Mouse (Mus musculus): Measurements from ENCODE around the gene Sema5b. TPM values are rescaled to one million over a fixed set of nuclear protein-coding genes. Genes with fewer than 3 reads are reported as not detected.

The Sema5b gene
- total and polyA plus RNA-seq, 3 experiments: not detected

DNA sequence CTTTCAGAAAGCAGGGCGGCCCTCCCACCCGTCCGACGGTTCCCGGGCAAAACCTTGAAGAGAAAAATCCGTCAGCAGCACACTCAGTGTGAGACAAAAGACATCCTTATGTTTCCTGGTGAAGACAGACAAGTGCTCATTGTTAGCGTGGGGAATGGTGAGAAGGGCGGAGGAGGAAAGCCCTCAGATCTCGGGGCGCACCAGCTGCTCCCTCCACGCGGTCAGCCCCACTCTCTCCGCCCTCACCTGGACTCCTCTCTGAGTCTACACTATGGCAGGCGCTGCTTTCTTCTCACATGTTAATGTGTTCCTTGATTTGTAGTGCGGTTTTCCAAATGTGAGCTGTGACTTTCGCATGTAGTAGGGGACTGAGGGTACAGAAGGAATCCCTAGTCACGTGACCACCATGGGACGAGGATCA lies 47.8 kb downstream of the Sema5b start:
- Histone ChIP-seq H3K27ac (ENCODE audit: control insufficient read depth, low read depth, low read length) (no peak overlapping the region), H3K4me3 (ENCODE audit: control insufficient read depth in 1 of 2, insufficient read depth in 1 of 2, low read depth in 2 of 2, low read length in 2 of 2) (no peak overlapping the region), H3K4me1 (ENCODE audit: control insufficient read depth in 1 of 2, insufficient read depth in 2 of 2, low read length in 2 of 2) (no peaks in the 10 kb centered on the region), H3K9me3 (replicated peaks; ENCODE audit: insufficient read depth, low read length) (no peaks in the 10 kb centered on the region), H3K27me3 (ENCODE audit: control insufficient read depth in 1 of 2, insufficient read depth in 2 of 2, low read length in 2 of 2) (no peaks in the 10 kb centered on the region; a peak in 1 of 4 replicates), H3K36me3 (ENCODE audit: control insufficient read depth in 1 of 2, insufficient read depth in 2 of 2, low read length in 2 of 2) (no peaks in the 10 kb centered on the region), H3K9ac (ENCODE audit: control insufficient read depth, low read depth, low read length, poor library complexity, severe bottlenecking) (no peak overlapping the region), H3K79me2 (ENCODE audit: control insufficient read depth, insufficient read depth, low read length, poor library complexity) (no peaks in the 10 kb centered on the region)
- TF ChIP-seq ETS1 (IDR thresholded peaks at IDR 0.05; ENCODE audit: low read depth, low read length): no peak
- TF ChIP-seq RAD21 (IDR thresholded peaks at IDR 0.05; ENCODE audit: low read depth, low read length): no peak
- TF ChIP-seq USF2 (IDR thresholded peaks at IDR 0.05; ENCODE audit: borderline replicate concordance in 1 of 2, insufficient read depth in 1 of 2, low read depth in 1 of 2, low read length in 2 of 2): no peak
- TF ChIP-seq MYC (IDR thresholded peaks at IDR 0.05; ENCODE audit: low read depth, low read length): no peak
- no peak for TF ChIP-seq MEF2A (IDR thresholded peaks at IDR 0.05; ENCODE audit: extremely low read depth, insufficient replicate concordance, low read depth, low read length, poor library complexity, severe bottlenecking)
- no peak for TF ChIP-seq MYB (IDR thresholded peaks at IDR 0.05; ENCODE audit: low read depth, low read length)
- no peak for TF ChIP-seq ZNF384 (IDR thresholded peaks at IDR 0.05; ENCODE audit: low read depth, low read length)
- no peak for TF ChIP-seq CHD2 (IDR thresholded peaks at IDR 0.05; ENCODE audit: low read length)
- no peak for TF ChIP-seq BHLHE40 (IDR thresholded peaks at IDR 0.05; ENCODE audit: borderline replicate concordance, low read depth, low read length)
- TF ChIP-seq POLR2A (IDR thresholded peaks at IDR 0.05; ENCODE audit: control insufficient read depth in 1 of 2, insufficient read depth in 1 of 2, low read depth in 1 of 2, low read length in 2 of 2, poor library complexity in 1 of 2): no peak
- TF ChIP-seq GATA1 (IDR thresholded peaks at IDR 0.05; ENCODE audit: low read depth, low read length): no peak
- no peak for TF ChIP-seq ZKSCAN1 (IDR thresholded peaks at IDR 0.05; ENCODE audit: low read depth, low read length)
- no peak for TF ChIP-seq EP300 (IDR thresholded peaks at IDR 0.05; ENCODE audit: low read depth in 1 of 2, low read length in 2 of 2)
- TF ChIP-seq KAT2A (conservative IDR thresholded peaks at IDR 0.05; ENCODE audit: low read depth, low read length): no peak
- DNase-seq (ENCODE audit: low read depth, low spot score): no peak

DNA sequence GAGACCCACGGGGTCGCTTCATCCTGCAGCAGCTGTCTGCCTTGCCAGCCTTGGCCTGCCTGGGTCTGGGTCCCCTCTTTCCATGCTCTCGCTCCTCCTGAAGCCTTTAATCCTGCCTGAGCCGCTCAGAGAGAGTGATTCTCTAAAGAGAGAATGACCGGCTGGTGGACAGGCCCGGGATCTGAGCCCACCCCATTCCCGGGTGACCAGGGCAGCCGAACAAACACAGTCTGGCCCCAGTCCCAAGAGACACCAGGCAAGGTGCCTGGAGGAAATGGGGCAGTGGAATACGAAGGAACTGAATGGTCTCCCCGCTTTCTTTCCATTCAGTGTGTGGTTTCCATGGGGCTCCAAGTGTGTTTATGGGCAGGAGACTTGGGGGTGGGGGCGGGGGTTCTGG lies 50.8 kb downstream of the Sema5b start:
- H3K27ac ChIP-seq (ENCODE audit: control insufficient read depth, low read depth, low read length): no peak overlapping the region
- TF ChIP-seq ZMIZ1 (IDR thresholded peaks at IDR 0.05; ENCODE audit: low read depth, low read length) (no peak), KAT2A (conservative IDR thresholded peaks at IDR 0.05; ENCODE audit: low read depth, low read length) (no peak), GABPA (IDR thresholded peaks at IDR 0.05; ENCODE audit: low read depth, low read length) (no peak)
- no peaks in the 10 kb centered on the region for H3K36me3 ChIP-seq (ENCODE audit: control insufficient read depth in 1 of 2, insufficient read depth in 2 of 2, low read length in 2 of 2)
- no peaks in the 10 kb centered on the region for H3K9me3 ChIP-seq (replicated peaks; ENCODE audit: insufficient read depth, low read length)
- no peaks in the 10 kb centered on the region for H3K79me2 ChIP-seq (ENCODE audit: control insufficient read depth, insufficient read depth, low read length, poor library complexity)
- H3K27me3 ChIP-seq (ENCODE audit: control insufficient read depth in 1 of 2, insufficient read depth in 2 of 2, low read length in 2 of 2): no peaks in the 10 kb centered on the region; a peak in 1 of 4 replicates
- no peak overlapping the region for H3K9ac ChIP-seq (ENCODE audit: control insufficient read depth, low read depth, low read length, poor library complexity, severe bottlenecking)
- H3K4me1 ChIP-seq (ENCODE audit: control insufficient read depth in 1 of 2, insufficient read depth in 2 of 2, low read length in 2 of 2): no peaks in the 10 kb centered on the region
- no peak overlapping the region for H3K4me3 ChIP-seq (ENCODE audit: control insufficient read depth in 1 of 2, insufficient read depth in 1 of 2, low read depth in 2 of 2, low read length in 2 of 2)
- DNase-seq (ENCODE audit: low read depth, low spot score): no peak
